Mouse (Mus musculus): Measurements from ENCODE around the gene Nbea.

DNA sequence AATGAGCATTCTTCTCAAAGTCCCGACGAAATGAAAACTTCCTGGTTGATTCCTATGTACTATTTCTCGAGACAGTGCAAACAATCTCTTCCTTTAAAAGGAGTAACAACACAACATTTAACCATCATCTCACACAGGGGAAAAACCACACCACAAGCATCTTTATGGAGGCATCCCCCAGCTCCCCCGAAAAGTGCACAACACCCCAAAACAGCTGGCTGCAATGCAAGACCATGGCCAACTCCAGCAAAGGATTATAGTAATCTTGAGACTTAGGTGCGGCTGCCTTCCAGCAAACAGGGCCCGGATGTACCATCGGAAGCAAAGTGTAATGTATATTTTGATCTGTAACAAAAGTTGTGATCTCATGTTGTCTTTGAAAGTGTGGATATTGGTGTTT is 399.4 kb downstream of the Nbea start:
- no peak for TF ChIP-seq CTCF (IDR thresholded peaks at IDR 0.05; ENCODE audit: control insufficient read depth, insufficient read depth, insufficient read length)
- no peak for TF ChIP-seq CEBPB (IDR thresholded peaks at IDR 0.05; ENCODE audit: low read depth)
